Mouse (Mus musculus) limb, embryonic 14.5 days (tissue): ENCODE measurements around the gene Bcl2a1b. TPM values are rescaled to one million over a fixed set of nuclear protein-coding genes. Genes with fewer than 3 reads are reported as not detected.
"Not testable (repeated sequence)": the region's sequence is repeated elsewhere in the genome, so short reads cannot be mapped to it uniquely, and the experiment has no call there.

Experiments used
- ATAC-seq: fragments of 200-750 bp; cut with Nextera tagmentation; 2 replicates; pipeline ENCODE4 v1.8.0; 2017; ENCODE audit warnings: low read depth, moderate number of reproducible peaks, moderate TSS enrichment; ENCODE audit not compliant: low FRiP score
- DNase-seq: peaks from one replicate; pipeline ENCODE4 v3.0.0-alpha.2; 2015; ENCODE audit warnings: low spot score
- H3K27ac ChIP-seq: fragments of 300-500 bp; sonication (generic); replicated peaks from 2 replicates; pipeline ENCODE4 v1.5.1; 2014; ENCODE audit warnings: low read depth, mild to moderate bottlenecking, low read length, moderate library complexity, mixed read lengths
- H3K27me3 ChIP-seq: fragments of 300-500 bp; sonication (generic); 2 replicates; pipeline ENCODE4 v1.6.1; 2014; ENCODE audit warnings: low read length, mixed read lengths; ENCODE audit not compliant: control insufficient read depth, insufficient read depth
- H3K36me3 ChIP-seq: fragments of 300-500 bp; sonication (generic); 2 replicates; pipeline ENCODE4 v1.6.1; 2014; ENCODE audit warnings: mild to moderate bottlenecking, low read length, moderate library complexity, mixed read lengths; ENCODE audit not compliant: control insufficient read depth, insufficient read depth
- H3K4me1 ChIP-seq: fragments of 300-500 bp; sonication (generic); 2 replicates; pipeline ENCODE4 v1.6.1; 2014; ENCODE audit warnings: antibody characterized with exemption, low read length, mixed read lengths; ENCODE audit not compliant: control insufficient read depth, insufficient read depth
- H3K4me2 ChIP-seq: fragments of 300-500 bp; sonication (generic); replicated peaks from 2 replicates; pipeline ENCODE4 v1.6.1; 2014; ENCODE audit warnings: low read depth, mild to moderate bottlenecking, low read length, moderate library complexity; ENCODE audit not compliant: severe bottlenecking
- H3K4me3 ChIP-seq: fragments of 300-500 bp; sonication (generic); replicated peaks from 2 replicates; pipeline ENCODE4 v1.5.1; 2014; ENCODE audit warnings: low read length
- H3K9ac ChIP-seq: fragments of 300-500 bp; sonication (generic); 2 replicates; pipeline ENCODE4 v1.6.1; 2014; ENCODE audit warnings: mild to moderate bottlenecking, low read depth, low read length, moderate library complexity; ENCODE audit not compliant: severe bottlenecking
- H3K9me3 ChIP-seq: fragments of 300-500 bp; sonication (generic); 2 replicates; pipeline ENCODE4 v1.6.1; 2016; ENCODE audit warnings: low read length; ENCODE audit not compliant: control insufficient read depth
- WGBS: fragments of 180-500 bp; shearing (Covaris S2); extraction: QIAGEN DNeasy Blood & Tissue Kit; methylation state at CpG from one replicate; pipeline ENCODE4 v1.1.7; 2014; 5-methylcytosine and 5-hydroxymethylcytosine counted together
- polyA plus RNA-seq, 2 experiments: library from polyadenylated mRNA; depleted of rRNA in 1 of 2; stranded (reverse) in 1 of 2; unstranded in 1 of 2; fragments of >200 nt; fragmentation: Nextera tagmentation in 1 of 2; extraction: Ambion mirVana in 1 of 2; gene quantifications; 2 replicates each; pipeline versions ENCODE4 v1.2.1 to v1.2.3; 2012 to 2014

The Bcl2a1b gene
- 0.90 and 1.4 TPM in 2 replicates for polyA plus RNA-seq (2012; rRNA removed)
- 1.1 and 2.1 TPM in 2 replicates for polyA plus RNA-seq (2014; fragmentation: Nextera tagmentation; extraction: Ambion mirVana)

DNA sequence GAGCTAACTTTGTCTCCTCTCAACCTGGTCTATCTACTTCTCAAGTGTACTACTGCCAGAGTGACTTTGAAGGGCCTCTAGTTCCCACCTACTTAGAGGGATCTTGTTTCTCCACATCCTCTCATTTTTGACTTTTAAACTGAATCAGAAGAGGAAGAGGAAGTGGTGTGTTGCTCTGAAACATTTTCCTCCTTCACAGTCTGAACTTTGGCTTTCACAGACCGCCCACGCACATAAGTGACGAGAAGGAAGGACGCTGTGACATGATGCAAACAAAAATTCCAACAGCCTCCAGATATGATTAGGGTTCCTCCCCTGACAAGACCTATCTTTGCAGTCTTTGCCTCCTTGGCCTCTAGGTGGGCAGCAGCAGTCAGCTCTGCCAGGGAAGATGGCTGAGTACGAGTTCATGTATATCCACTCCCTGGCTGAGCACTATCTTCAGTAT is at the start of gene Bcl2a1b, which contains the start of gene Gm29094:
Gene Bcl2a1b (plus strand): TSS at position 241 of the 448 bp plus-strand sequence.
Gene Gm29094 (plus strand): TSS at position 411 of the 448 bp plus-strand sequence.
- not testable (repeated sequence) for H3K27me3 ChIP-seq, H3K4me2 ChIP-seq, H3K9me3 ChIP-seq, ATAC-seq, H3K4me3 ChIP-seq, DNase-seq, H3K4me1 ChIP-seq, H3K27ac ChIP-seq, H3K36me3 ChIP-seq, H3K9ac ChIP-seq
- WGBS, result 89% methylated on average over 5 of the region's 5 CpGs

DNA sequence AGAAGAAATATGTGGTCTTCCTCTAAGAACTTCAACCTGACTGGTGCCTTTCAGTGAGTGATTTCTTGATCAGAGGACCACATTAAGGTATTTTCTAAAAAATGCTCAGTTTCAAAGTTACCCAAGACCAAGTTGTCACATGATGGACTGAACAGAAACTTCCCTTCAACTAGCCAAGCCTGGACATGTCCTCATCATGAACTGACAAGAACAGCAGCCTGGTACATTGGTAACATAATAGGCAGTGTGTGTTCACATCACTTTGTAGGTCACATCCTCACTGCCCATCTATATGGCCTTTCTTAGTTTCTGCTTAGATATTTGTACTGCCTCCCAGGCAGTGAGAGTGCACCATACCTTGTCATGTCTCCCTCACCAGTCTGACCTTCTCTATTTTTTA is 26.5 kb upstream of the Bcl2a1b start:
- not testable (repeated sequence) for H3K9ac ChIP-seq

DNA sequence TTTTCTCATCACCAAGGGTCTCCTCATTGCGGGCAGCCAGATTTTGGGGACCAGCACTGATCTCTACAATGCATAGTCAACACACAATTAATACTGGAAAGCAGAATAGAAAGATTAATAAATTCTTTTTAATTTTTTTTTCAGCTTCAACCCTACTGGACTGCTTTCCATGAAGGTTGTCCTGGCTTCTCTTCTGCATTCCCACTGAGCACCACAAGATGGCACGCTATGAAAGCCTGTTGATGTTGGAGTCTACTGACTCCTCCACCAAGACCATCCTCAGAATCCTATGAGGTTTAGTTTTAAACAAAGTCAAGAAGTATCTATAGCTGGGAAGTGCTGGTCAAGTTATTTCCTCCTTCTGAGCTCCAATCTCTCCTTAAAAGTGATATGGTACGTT is 20.2 kb upstream of the Bcl2a1b start:
- H3K9me3 ChIP-seq, H3K36me3 ChIP-seq, H3K4me1 ChIP-seq, ATAC-seq, H3K4me2 ChIP-seq, H3K27me3 ChIP-seq, H3K9ac ChIP-seq, H3K4me3 ChIP-seq, H3K27ac ChIP-seq: not testable (repeated sequence)
- peak; percentile 2 for DNase-seq
- 34% methylated on average over 2 of the region's 3 CpGs for WGBS

More for the DNA sequence above, 26.5 kb upstream of the Bcl2a1b start:
- not testable (repeated sequence) for H3K9me3 ChIP-seq, H3K27me3 ChIP-seq, H3K36me3 ChIP-seq, H3K27ac ChIP-seq, ATAC-seq, DNase-seq, H3K4me1 ChIP-seq, H3K4me3 ChIP-seq, H3K4me2 ChIP-seq

DNA sequence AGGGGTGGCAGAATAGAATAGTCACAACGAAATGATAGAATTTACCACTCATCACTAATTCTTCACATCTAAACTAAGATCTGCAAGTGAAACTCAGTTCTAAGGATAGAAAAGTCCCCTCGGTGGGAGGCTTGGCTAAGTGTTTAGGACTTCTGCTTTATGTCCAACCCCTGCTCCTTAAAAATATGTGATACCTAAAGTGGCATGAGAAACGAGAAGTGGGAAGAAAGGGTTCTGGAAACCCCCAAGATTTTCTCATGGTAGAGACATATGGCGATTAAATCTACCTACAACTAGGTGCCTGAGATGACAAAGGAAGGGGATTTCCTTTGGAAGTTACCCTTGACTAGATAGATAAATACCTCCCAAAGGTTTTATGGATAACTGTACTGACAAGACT is 19.5 kb upstream of the Bcl2a1b start:
- WGBS, result 73% methylated on average over 2 of the region's 4 CpGs

DNA sequence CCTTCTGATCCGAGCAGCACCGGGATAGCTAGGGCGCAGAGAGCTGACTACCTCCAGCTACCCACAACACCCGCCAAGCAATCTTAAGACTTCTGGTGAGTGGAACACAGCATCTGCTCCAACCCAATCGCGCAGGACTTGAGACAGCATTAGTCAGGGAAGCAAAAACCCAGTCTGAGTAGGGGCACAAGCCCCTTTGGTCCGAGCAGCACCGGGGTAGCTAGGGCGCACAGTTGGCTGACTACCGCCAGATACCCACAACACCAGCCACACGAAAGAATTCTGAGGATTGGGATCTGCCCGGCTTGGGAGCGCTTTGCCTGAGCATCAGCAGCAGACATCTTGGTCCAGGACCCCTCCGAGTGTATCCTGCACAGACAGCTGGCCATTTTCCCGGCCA is 12.0 kb upstream of the Bcl2a1b start:
- WGBS, result 80% methylated on average over 15 of the region's 15 CpGs
- DNase-seq, H3K9ac ChIP-seq, H3K4me2 ChIP-seq, ATAC-seq, H3K4me3 ChIP-seq, H3K27ac ChIP-seq, H3K36me3 ChIP-seq, H3K4me1 ChIP-seq, H3K27me3 ChIP-seq, H3K9me3 ChIP-seq: not testable (repeated sequence)

More for the DNA sequence above, 19.5 kb upstream of the Bcl2a1b start:
- not testable (repeated sequence) for ATAC-seq, DNase-seq, H3K9ac ChIP-seq, H3K27me3 ChIP-seq, H3K4me3 ChIP-seq, H3K27ac ChIP-seq, H3K4me1 ChIP-seq, H3K4me2 ChIP-seq, H3K36me3 ChIP-seq, H3K9me3 ChIP-seq

DNA sequence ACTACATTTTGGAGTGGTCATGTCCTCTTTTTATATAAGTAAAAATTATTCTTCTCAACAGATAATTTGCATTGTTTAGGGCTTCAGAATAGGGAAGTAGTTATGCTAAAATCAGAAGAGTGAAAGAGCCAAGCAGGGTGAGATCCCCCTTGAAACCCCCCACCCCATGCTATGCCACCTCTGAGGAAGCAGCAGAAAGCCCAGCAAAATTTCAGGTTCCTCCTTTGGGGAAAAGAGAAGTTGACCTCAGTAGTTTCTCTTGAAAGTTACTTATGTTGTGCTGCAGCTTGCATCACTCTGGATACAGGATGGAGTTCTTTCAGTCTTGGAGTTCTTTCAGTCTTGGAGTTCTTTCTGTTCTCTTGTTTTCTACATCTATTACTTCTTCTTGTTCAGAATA is 3.5 kb upstream of the Bcl2a1b start:
- H3K4me1 ChIP-seq, ATAC-seq, H3K27me3 ChIP-seq, H3K9me3 ChIP-seq, H3K4me3 ChIP-seq, H3K9ac ChIP-seq, DNase-seq, H3K27ac ChIP-seq, H3K4me2 ChIP-seq, H3K36me3 ChIP-seq: not testable (repeated sequence)

DNA sequence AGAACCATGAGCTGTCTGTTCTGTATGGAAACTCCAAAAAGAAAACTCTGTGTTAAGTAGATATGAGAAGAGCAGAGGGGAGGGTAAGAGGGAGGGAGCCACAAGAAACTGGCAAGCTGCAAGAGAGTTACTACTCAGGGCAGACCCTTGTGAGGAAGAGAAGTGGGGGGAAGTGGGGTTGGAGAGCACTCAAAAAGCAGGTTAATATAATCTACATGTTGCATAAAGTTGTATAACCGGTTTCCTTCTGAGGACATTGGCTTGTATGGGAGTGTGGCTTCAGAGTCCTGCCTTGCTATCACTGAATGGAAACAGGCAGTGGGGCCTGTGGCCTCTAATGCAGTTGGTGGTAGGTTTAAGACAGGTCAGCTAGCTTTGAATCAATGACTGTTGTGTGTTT is 1.5 kb upstream of the Bcl2a1b start:
- not testable (repeated sequence) for H3K4me3 ChIP-seq, H3K9me3 ChIP-seq, H3K4me2 ChIP-seq, ATAC-seq, H3K4me1 ChIP-seq, H3K36me3 ChIP-seq, H3K27me3 ChIP-seq, DNase-seq, H3K9ac ChIP-seq, H3K27ac ChIP-seq
- 60% methylated on average over 1 of the region's 1 CpGs for WGBS

DNA sequence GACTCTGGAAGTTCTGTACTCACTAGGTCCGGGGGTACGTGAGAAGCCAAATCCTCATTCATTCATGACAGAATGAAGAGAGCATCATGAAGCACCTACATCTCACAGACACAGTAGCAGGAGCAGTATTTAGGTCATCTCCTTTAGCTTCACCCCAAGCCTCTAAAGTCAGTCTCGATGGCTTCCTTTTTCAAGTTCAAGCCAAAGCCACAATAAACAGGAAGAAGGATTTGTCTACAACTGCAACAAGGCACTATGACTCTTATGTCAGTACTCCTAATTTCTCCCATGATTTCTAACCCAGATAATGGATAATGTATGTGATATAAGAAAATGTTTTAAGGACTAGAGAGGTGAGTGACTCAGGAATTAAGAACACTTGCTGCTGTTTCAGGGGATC is 660 bp upstream of the Bcl2a1b start:
- not testable (repeated sequence) for H3K4me2 ChIP-seq, H3K4me3 ChIP-seq, H3K27ac ChIP-seq, DNase-seq, ATAC-seq, H3K9ac ChIP-seq, H3K4me1 ChIP-seq, H3K36me3 ChIP-seq, H3K27me3 ChIP-seq, H3K9me3 ChIP-seq
- WGBS, result 89% methylated on average over 3 of the region's 3 CpGs
